Mouse (Mus musculus): ENCODE data around the gene Mmadhc.

The Mmadhc gene

GRCm38 (mm10) chr2:50264059-50264458 is 32.5 kb downstream of the Mmadhc start:
- DNase-seq = no peak

- DNase-seq = no peak
Observed at GRCm38 (mm10) chr2:50254955-50255354, 41.6 kb downstream of the Mmadhc start.

- no peak for DNase-seq
Observed at GRCm38 (mm10) chr2:50248551-50248950, 48.0 kb downstream of the Mmadhc start.

- no peak for DNase-seq
Observed at GRCm38 (mm10) chr2:50233491-50233890, 63.1 kb downstream of the Mmadhc start.

All from embryo, embryonic 11 days (tissue).